Mouse (Mus musculus) lung, postnatal 0 days (tissue): ENCODE data around the gene Rab11fip4. TPM values are rescaled to one million over a fixed set of nuclear protein-coding genes. Genes with fewer than 3 reads are reported as not detected.

Experiments
- ATAC-seq: fragments of 200-750 bp; cut with Nextera tagmentation; 2 replicates; pipeline ENCODE4 v1.8.0; 2017; ENCODE audit warnings: moderate library complexity
- DNase-seq: peaks from one replicate; pipeline ENCODE4 v3.0.0-alpha.2; 2016; ENCODE audit warnings: low spot score
- H3K27ac ChIP-seq: fragments of 300-500 bp; sonication (generic); 2 replicates; pipeline ENCODE4 v1.5.1; 2014; ENCODE audit warnings: antibody characterized with exemption, mild to moderate bottlenecking, low read length, mixed read lengths
- H3K27me3 ChIP-seq: fragments of 300-500 bp; sonication (generic); replicated peaks from 2 replicates; pipeline ENCODE4 v1.6.1; 2014; ENCODE audit warnings: low read length, mixed read lengths; ENCODE audit not compliant: insufficient read depth
- H3K36me3 ChIP-seq: fragments of 300-500 bp; sonication (generic); 2 replicates; pipeline ENCODE4 v1.6.1; 2014; ENCODE audit warnings: low read length, mixed read lengths; ENCODE audit not compliant: insufficient read depth
- H3K4me1 ChIP-seq: fragments of 300-500 bp; sonication (generic); 2 replicates; pipeline ENCODE4 v1.6.1; 2014; ENCODE audit warnings: antibody characterized with exemption, low read depth, low read length, mixed read lengths; ENCODE audit not compliant: insufficient read depth
- H3K4me2 ChIP-seq: fragments of 300-500 bp; sonication (generic); replicated peaks from 2 replicates; pipeline ENCODE4 v1.6.1; 2014; ENCODE audit warnings: low read depth, mild to moderate bottlenecking, low read length, moderate library complexity, mixed read lengths
- H3K4me3 ChIP-seq: fragments of 300-500 bp; sonication (generic); 2 replicates; pipeline ENCODE4 v1.5.1; 2014; ENCODE audit warnings: low read depth, low read length
- H3K9ac ChIP-seq: fragments of 300-500 bp; sonication (generic); replicated peaks from 2 replicates; pipeline ENCODE4 v1.6.1; 2014; ENCODE audit warnings: low read depth, mild to moderate bottlenecking
- H3K9me3 ChIP-seq: fragments of 300-500 bp; sonication (generic); 2 replicates; pipeline ENCODE4 v1.6.1; 2016; ENCODE audit warnings: low read length, mixed read lengths
- CTCF ChIP-seq: IDR thresholded peaks from 2 replicates; pipeline ENCODE4 v1.5.1; 2016; ENCODE audit warnings: antibody characterized with exemption, mild to moderate bottlenecking
- EP300 ChIP-seq: IDR thresholded peaks from 2 replicates; pipeline ENCODE4 v1.6.1; 2016; ENCODE audit warnings: antibody characterized with exemption, mild to moderate bottlenecking, control low read depth
- WGBS: fragments of 180-500 bp; shearing (Covaris S2); extraction: QIAGEN DNeasy Blood & Tissue Kit; methylation state at CpG from one replicate; pipeline ENCODE4 v1.1.7; 2014; 5-methylcytosine and 5-hydroxymethylcytosine counted together
- polyA plus RNA-seq: library from polyadenylated mRNA; unstranded; fragments of >200 nt; fragmentation: Nextera tagmentation; extraction: Ambion mirVana; gene quantifications from 2 replicates; pipeline ENCODE4 v1.2.1, GENCODE M21; 2015

The Rab11fip4 gene
- polyA plus RNA-seq, 1 experiment from 2014 or later, result 0.74 TPM

DNA sequence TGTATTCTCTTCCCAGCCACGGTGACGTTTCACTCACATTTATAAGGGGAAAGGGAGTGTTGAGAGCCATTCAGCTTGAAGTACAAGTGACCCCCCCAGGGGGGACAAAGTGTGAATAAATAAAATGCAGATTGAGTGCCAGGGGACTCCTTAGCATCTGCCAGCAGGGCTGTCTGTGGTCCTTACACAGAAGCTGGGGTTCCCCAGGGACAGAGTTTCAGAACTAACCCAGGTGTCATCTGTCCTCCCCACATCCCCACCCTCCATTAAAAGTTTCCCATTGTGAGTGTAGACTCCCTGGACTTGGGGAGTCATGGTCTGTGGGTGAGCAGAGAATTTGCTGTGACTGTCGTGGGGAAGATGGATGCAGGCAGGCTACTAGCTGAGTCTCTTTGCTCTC is 90.8 kb downstream of the Rab11fip4 start:
- Histone ChIP-seq H3K4me3 (no peak overlapping the region), H3K9me3 (no peaks in the 10 kb centered on the region), H3K9ac (no peak overlapping the region), H3K27me3 (no peaks in the 10 kb centered on the region), H3K27ac (no peak overlapping the region), H3K36me3 (no peaks in the 10 kb centered on the region), H3K4me1 (no peaks in the 10 kb centered on the region), H3K4me2 (no peak overlapping the region)
- TF ChIP-seq EP300, result no peak
- no peak for TF ChIP-seq CTCF
- DNase-seq (no peak), ATAC-seq (no peak)
- 43% methylated on average over 3 of the region's 3 CpGs for WGBS

DNA sequence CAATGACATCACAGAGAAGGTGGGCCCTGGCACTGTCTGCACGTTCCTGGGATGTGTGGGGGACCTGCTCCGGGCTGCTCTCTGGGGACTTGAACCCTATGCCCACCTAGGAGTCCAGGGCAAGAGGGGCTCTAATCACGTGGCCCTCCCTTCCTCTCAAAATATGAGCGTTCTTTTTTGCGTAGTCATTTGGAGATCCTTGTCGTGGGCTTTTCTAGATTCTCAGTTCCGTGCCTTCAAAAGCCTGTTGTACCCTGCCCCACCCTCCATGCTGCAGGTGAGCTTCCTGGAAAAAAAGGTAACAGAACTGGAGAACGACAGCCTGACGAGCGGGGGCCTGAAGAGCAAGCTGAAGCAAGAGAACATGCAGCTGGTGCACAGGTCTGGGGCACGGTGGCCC is 94.1 kb downstream of the Rab11fip4 start:
- H3K27me3 ChIP-seq, result no peaks in the 10 kb centered on the region
- WGBS, result 84% methylated on average over 11 of the region's 11 CpGs
- TF ChIP-seq CTCF (no peak), EP300 (no peak)
- no peaks in the 10 kb centered on the region for H3K9me3 ChIP-seq
- H3K4me1 ChIP-seq, result no peaks in the 10 kb centered on the region
- H3K4me2 ChIP-seq, result no peak overlapping the region
- DNase-seq (no peak), ATAC-seq (no peak)
- H3K4me3 ChIP-seq, result no peak overlapping the region
- H3K9ac ChIP-seq, result no peak overlapping the region
- H3K36me3 ChIP-seq, result no peaks in the 10 kb centered on the region
- H3K27ac ChIP-seq, result no peak overlapping the region

DNA sequence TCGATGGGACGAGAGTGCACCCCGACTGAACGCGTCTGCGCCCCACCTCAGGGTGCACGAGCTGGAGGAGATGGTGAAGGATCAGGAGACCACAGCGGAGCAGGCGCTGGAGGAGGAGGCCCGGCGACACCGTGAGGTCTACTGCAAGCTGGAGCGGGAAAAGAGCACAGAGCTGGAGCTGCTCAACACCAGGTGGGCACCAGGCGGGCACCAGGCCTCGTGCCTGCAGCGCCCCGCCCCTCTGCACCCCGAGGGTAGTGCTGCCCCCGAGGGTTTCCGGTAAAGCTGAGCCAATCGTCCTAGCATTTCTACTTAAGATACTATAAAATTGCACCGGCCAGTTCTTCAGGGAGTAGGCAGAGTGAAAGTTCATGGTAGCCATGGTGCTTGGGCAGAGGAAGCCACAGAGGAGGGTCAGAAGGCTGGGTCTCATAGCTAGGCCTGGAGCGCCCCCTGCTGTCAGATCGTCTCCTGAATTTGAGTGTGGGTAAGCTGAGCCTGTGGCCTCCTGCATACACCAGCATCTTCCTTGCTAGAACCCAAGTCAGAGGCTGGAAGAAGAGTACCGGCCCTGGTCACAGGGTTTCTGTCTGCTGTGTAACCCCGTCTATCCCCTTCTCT is 95.6 kb downstream of the Rab11fip4 start:
- H3K27me3 ChIP-seq, result no peaks in the 10 kb centered on the region
- no peak overlapping the region for H3K4me3 ChIP-seq
- H3K4me2 ChIP-seq, result no peak overlapping the region
- WGBS, result 62% methylated on average over 26 of the region's 26 CpGs
- DNase-seq, result peak; percentile 89
- peak; percentile 85 for ATAC-seq
- TF ChIP-seq CTCF (peak; percentile 96), EP300 (no peak)
- no peak overlapping the region for H3K9ac ChIP-seq
- no peak overlapping the region for H3K27ac ChIP-seq
- H3K36me3 ChIP-seq, result no peaks in the 10 kb centered on the region
- no peaks in the 10 kb centered on the region for H3K4me1 ChIP-seq
- H3K9me3 ChIP-seq, result no peaks in the 10 kb centered on the region

DNA sequence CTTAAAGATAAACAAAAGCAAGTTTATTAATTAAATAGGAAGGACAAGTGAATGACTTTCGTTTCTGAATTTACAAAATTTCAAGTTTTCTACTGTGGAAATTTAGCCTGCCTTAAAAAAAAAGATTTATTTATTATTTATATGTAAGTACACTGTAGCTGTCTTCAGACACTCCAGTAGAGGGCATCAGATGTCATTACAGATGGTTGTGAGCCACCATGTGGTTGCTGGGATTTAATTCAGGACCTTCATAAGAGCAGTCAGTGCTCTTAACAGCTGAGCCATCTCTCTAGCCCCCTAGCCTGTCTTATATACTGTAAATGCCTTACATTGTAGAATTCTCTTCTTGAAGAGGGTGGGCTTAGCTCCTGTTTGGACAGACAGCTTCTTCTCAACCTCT is 98.9 kb downstream of the Rab11fip4 start:
- 82% methylated on average over 1 of the region's 1 CpGs for WGBS
- ATAC-seq (no peak), DNase-seq (no peak)
- Histone ChIP-seq H3K9ac (no peak overlapping the region), H3K27ac (no peak overlapping the region), H3K36me3 (no peaks in the 10 kb centered on the region), H3K4me3 (no peak overlapping the region), H3K27me3 (no peaks in the 10 kb centered on the region), H3K4me1 (no peaks in the 10 kb centered on the region), H3K4me2 (no peak overlapping the region), H3K9me3 (no peaks in the 10 kb centered on the region)
- TF ChIP-seq EP300, result no peak
- TF ChIP-seq CTCF, result peak; percentile 36

DNA sequence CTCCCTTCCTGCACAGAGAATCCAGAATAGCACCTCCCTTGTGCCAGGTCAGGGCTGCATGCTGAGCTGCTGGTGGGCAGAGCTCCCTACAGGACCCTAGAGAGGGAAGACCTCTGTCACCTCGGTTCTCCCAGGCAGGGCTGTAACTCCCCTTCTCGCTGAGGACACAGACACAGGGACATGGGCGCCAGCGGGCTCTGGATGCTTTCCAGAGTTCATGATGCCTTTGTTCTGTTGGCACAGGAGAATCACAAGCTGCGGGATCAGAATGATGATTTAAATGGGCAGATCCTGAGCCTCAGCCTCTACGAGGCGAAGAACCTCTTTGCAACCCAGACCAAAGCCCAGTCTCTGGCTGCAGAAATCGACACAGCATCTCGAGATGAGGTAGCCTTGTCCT is 100.5 kb downstream of the Rab11fip4 start:
- WGBS, result 75% methylated on average over 9 of the region's 9 CpGs
- Histone ChIP-seq H3K27me3 (no peaks in the 10 kb centered on the region), H3K4me1 (no peaks in the 10 kb centered on the region), H3K9me3 (no peaks in the 10 kb centered on the region), H3K9ac (no peak overlapping the region), H3K27ac (no peak overlapping the region), H3K4me2 (no peak overlapping the region), H3K4me3 (no peak overlapping the region), H3K36me3 (no peaks in the 10 kb centered on the region)
- DNase-seq, result no peak
- no peak for ATAC-seq
- no peak for TF ChIP-seq EP300
- no peak for TF ChIP-seq CTCF

DNA sequence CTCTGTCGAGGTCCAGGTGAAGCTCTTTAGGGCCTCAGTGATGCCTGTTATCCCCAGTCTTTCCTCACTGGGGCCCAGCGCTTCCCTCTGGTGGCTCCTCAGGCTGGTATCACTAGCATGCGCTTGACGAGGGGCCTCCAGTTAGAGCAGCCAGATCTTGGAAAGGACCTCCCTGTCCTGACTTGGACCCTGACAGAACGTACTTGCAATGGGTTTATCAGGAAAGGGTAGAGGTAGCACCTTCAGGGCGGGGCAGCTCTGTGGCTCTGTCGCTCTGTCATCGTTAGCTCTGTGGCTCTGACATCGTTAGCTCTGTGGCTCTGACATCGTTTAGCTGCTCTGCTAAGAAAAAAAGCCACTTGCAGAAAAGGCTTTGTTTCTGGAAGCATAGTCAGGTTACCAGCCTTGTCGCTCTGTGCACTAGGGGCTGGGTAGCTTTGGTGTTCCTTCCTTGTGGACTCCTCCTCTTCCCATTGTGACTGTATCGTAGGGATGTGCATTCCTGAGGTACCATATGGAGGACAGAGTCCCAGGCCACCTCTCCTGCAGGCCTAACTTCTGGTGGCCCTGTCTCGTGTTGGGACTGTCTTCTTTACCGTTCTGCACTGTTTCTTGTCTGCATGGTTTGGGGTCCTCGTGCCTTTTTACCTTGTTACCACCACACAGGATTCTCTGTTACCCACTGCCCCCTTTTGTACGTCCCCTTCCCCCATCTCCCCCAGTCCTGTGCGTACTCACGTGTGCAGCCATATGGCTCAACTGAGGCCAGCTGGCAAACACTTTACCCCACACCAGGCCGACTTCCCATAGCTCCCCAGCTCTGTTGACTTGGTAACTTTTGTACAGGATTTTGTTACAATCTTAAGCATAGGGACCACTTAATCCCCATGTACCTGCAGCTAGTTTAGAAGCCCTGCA is 105.6 kb downstream of the Rab11fip4 start:
- Histone ChIP-seq H3K36me3 (no peaks in the 10 kb centered on the region), H3K9me3 (no peaks in the 10 kb centered on the region), H3K4me1 (no peaks in the 10 kb centered on the region), H3K9ac (no peak overlapping the region), H3K4me2 (no peak overlapping the region), H3K4me3 (no peak overlapping the region), H3K27ac (no peak overlapping the region), H3K27me3 (no peaks in the 10 kb centered on the region)
- WGBS, result 62% methylated on average over 19 of the region's 19 CpGs
- TF ChIP-seq CTCF (no peak), EP300 (no peak)
- DNase-seq (no peak), ATAC-seq (no peak)
